Mouse (Mus musculus) olfactory bulb, adult 2 months (tissue): ENCODE data around the gene Ppp4r3a. TPM values are rescaled to one million over a fixed set of nuclear protein-coding genes. Genes with fewer than 3 reads are reported as not detected.

Experiments
- H3K27ac ChIP-seq: fragments of 200-500 bp; 2 replicates; pipeline ENCODE4 v1.5.1; 2012; ENCODE audit warnings: low read depth, low read length; ENCODE audit not compliant: insufficient read depth
- H3K4me1 ChIP-seq: fragments of 200-500 bp; 2 replicates; pipeline ENCODE4 v1.6.1; 2012; ENCODE audit warnings: low read length; ENCODE audit not compliant: control insufficient read depth, insufficient read depth
- H3K4me3 ChIP-seq: fragments of 200-500 bp; 2 replicates; pipeline ENCODE4 v1.5.1; 2012; ENCODE audit warnings: mild to moderate bottlenecking, low read depth, low read length, moderate library complexity; ENCODE audit not compliant: insufficient read depth
- CTCF ChIP-seq: fragments of 200-500 bp; IDR thresholded peaks from 2 replicates; pipeline ENCODE4 v1.5.1; 2012; ENCODE audit warnings: low read depth, mild to moderate bottlenecking, low read length, moderate library complexity; ENCODE audit not compliant: insufficient read depth
- POLR2A ChIP-seq: fragments of 200-500 bp; IDR thresholded peaks from 2 replicates; pipeline ENCODE4 v1.6.1; 2012; ENCODE audit warnings: mild to moderate bottlenecking, low read depth, low read length, moderate library complexity; ENCODE audit not compliant: insufficient read depth
- WGBS: fragments of 180-500 bp; shearing (Covaris S2); methylation state at CpG from one replicate; pipeline ENCODE4 v1.1.7; 2018; 5-methylcytosine and 5-hydroxymethylcytosine counted together
- polyA plus RNA-seq: library from polyadenylated mRNA; stranded (reverse); fragments of >200 nt; gene quantifications from 2 replicates; pipeline ENCODE4 v1.2.4, GENCODE M21; 2012; ENCODE audit warnings: low replicate concordance; ENCODE audit not compliant: missing spikeins, insufficient read depth, insufficient read length

Ppp4r3a gene
- polyA plus RNA-seq, 1 experiment = not detected

DNA sequence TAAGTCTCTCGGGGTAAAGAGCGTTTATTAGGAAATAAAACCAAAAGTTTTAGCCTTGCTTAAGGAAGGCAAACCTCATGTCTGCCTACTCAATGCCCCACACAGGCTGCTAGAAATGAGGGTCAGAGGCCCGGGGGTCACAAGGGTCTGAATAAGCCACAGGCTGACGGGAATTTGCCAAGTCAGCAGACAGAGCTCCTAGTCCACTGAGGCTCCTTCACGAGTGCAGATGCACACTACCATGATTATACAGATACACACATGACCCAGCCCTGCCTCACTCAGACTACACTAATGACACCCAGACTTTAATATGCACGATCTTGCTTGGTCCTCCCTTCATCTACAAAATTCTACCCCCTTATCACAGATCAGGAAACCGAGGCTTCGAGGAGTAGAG, 58.7 kb downstream of the Ppp4r3a start:
- WGBS = 33% methylated on average over 8 of the region's 8 CpGs
- TF ChIP-seq POLR2A (no peak), CTCF (no peak)
- Histone ChIP-seq H3K27ac (no peak overlapping the region), H3K4me1 (peaks cover 28% of the 10 kb centered on the region), H3K4me3 (no peak overlapping the region)

DNA sequence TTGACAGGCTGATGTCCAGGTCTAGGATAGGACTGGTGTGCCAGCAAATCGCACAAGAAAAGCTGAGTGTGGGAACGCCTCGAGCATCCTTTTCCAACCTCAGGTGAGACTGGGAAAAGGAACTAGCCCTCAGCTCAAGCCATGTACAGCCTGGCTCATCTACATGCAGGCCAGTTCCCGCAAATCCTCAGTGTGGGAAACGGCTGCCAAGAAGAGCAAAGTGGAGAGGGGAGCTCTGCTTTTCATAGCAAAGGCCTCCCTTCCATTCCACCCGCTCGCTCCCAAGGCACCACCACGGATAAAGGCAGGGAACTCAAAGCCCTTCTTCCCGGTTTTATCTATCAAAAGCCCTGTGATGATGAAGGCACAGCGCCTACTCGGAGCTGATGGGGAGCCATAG, 60.4 kb downstream of the Ppp4r3a start:
- 84% methylated on average over 11 of the region's 11 CpGs for WGBS
- TF ChIP-seq POLR2A = no peak
- TF ChIP-seq CTCF = no peak
- H3K27ac ChIP-seq = no peak overlapping the region
- H3K4me1 ChIP-seq = peaks cover 28% of the 10 kb centered on the region
- H3K4me3 ChIP-seq = no peak overlapping the region

DNA sequence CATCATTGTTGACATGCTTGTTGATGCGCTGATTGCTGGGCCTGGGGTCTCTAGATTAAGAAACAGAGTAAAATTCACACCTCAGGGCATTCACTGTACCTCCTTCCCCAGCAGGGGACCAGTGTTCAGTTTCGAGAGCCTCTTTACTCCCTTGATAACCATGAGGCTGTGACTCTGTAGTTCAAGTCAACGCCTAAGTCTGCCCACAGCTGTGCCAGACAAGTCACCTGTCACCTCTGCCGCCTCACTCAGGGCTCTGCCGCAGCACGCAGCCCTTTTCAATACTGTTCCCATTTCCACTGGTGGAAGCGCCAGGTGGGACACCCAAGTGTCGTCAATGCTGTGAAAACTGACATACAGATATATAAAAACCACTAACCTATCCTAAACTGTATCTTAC, 61.1 kb downstream of the Ppp4r3a start:
- peaks cover 28% of the 10 kb centered on the region for H3K4me1 ChIP-seq
- 95% methylated on average over 8 of the region's 8 CpGs for WGBS
- no peak overlapping the region for H3K4me3 ChIP-seq
- TF ChIP-seq CTCF (no peak), POLR2A (no peak)
- no peak overlapping the region for H3K27ac ChIP-seq

GRCm38 (mm10) chr12:101021484-101022226, 61.8 kb downstream of the Ppp4r3a start:
- Histone ChIP-seq H3K4me3 (no peak overlapping the region), H3K4me1 (peaks cover 23% of the 10 kb centered on the region), H3K27ac (no peak overlapping the region)
- no peak for TF ChIP-seq POLR2A
- no peak for TF ChIP-seq CTCF
- WGBS = 84% methylated on average over 9 of the region's 9 CpGs

DNA sequence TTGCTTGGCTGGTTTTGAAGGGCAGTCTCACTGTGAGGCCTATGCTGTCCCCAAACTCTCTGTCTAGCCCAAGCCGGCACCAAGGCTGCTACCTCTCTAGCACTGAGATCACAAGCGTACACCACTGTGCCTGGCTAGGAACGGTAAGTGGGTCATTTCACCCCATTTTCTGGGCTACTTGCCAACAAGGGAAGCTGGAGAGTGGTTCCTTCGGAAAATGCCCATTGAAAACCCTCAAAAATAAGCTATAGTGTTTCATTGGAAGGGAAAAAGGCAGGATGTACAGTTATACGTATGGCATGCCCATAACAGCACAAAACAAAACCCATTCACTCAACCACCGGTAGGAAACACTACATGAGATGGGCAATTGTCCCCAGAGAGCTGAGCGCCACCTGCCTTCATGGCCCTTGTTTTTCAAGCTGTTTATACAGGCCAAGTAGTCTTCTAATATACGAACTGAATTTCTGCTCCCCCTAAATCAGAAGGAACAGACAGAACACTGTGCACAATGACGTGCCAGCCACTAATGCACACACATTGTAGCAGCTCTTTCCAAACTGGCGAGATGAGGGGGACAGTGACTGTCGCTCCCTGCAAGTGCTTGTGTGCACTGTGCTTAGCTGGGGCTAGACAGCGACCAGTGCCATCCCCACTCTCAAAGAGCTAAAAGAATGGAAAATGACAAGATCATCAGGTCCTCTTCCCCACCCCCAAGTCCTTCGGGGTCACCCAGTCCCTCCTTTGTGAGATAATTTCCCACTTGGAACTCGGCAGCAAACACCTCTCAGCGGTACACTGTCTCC, 63.1 kb downstream of the Ppp4r3a start:
- WGBS = 78% methylated on average over 15 of the region's 15 CpGs
- peaks cover 21% of the 10 kb centered on the region for H3K4me1 ChIP-seq
- TF ChIP-seq POLR2A (no peak), CTCF (no peak)
- H3K27ac ChIP-seq = no peak overlapping the region
- H3K4me3 ChIP-seq = no peak overlapping the region

GRCm38 (mm10) chr12:101019443-101019842, 64.1 kb downstream of the Ppp4r3a start:
- Histone ChIP-seq H3K4me3 (no peak overlapping the region), H3K4me1 (peaks cover 17% of the 10 kb centered on the region), H3K27ac (no peak overlapping the region)
- TF ChIP-seq CTCF = no peak
- TF ChIP-seq POLR2A = no peak
- 90% methylated on average over 7 of the region's 7 CpGs for WGBS

- H3K4me1 ChIP-seq = peaks cover 18% of the 10 kb centered on the region
- WGBS = 73% methylated on average over 5 of the region's 5 CpGs
- H3K4me3 ChIP-seq = no peak overlapping the region
- TF ChIP-seq CTCF = no peak
- no peak for TF ChIP-seq POLR2A
- H3K27ac ChIP-seq = no peak overlapping the region
Observed at GRCm38 (mm10) chr12:101019031-101019430, 64.5 kb downstream of the Ppp4r3a start.

- WGBS = 40% methylated on average over 6 of the region's 6 CpGs
- TF ChIP-seq CTCF (no peak), POLR2A (no peak)
- H3K4me3 ChIP-seq = no peak overlapping the region
- H3K4me1 ChIP-seq = peaks cover 21% of the 10 kb centered on the region
- no peak overlapping the region for H3K27ac ChIP-seq
Observed at GRCm38 (mm10) chr12:101017971-101018371, 65.5 kb downstream of the Ppp4r3a start.

- H3K27ac ChIP-seq = no peak overlapping the region
- TF ChIP-seq POLR2A = no peak
- TF ChIP-seq CTCF = no peak
- no peak overlapping the region for H3K4me3 ChIP-seq
- peaks cover 29% of the 10 kb centered on the region for H3K4me1 ChIP-seq
- 64% methylated on average over 5 of the region's 5 CpGs for whole genome bisulfite sequencing
Observed at GRCm38 (mm10) chr12:101016412-101016928, 67.0 kb downstream of the Ppp4r3a start.
